Mouse (Mus musculus) activated CD4-positive, CD25-positive, alpha-beta regulatory T cell (primary cell): ENCODE measurements around the gene Hnrnpul1. TPM values are rescaled to one million over a fixed set of nuclear protein-coding genes. Genes with fewer than 3 reads are reported as not detected.

ENCODE experiments used
- polyA plus RNA-seq, 2 experiments: library from polyadenylated mRNA; unstranded; fragments of 100-300 nt; shearing (Covaris generic); gene quantifications; one replicate each; pipeline ENCODE4 v1.2.1; 2017

Hnrnpul1 gene
- 100 to 1,000 TPM in 1 of 2 experiments, 10 to 100 TPM in 1; 86.7 to 119 TPM for polyA plus RNA-seq

GRCm38 (mm10) chr7:25754738-25755467, at the start of gene Hnrnpul1:
TSS of gene Hnrnpul1 (minus strand) at chr7:25754757.

GRCm38 (mm10) chr7:25788220-25789128, 33.9 kb upstream of the Hnrnpul1 start, which contains the start of gene Axl:
TSS of gene Axl (minus strand) at chr7:25788705.

GRCm38 (mm10) chr7:25718788-25719417, 35.7 kb downstream of the Hnrnpul1 start, which contains the start of gene Ccdc97:
TSS of gene Ccdc97 (minus strand) at chr7:25719088.

GRCm38 (mm10) chr7:25686680-25687531, 67.7 kb downstream of the Hnrnpul1 start, which contains the start of gene Tgfb1:
TSS of gene Tgfb1 (plus strand) at chr7:25687002.

GRCm38 (mm10) chr7:25680514-25681258, 73.9 kb downstream of the Hnrnpul1 start, which contains the start of gene B9d2:
TSS of gene B9d2 (plus strand) at chr7:25680780.

GRCm38 (mm10) chr7:25674719-25675300, 79.7 kb downstream of the Hnrnpul1 start, which contains the start of gene Tmem91:
TSS of gene Tmem91 (minus strand) at chr7:25675166.

Other genes with a start within 250 kb of the Hnrnpul1 start
- not detected for gene Ceacam2, start 214.9 kb downstream of the Hnrnpul1 start, polyA plus RNA-seq
- gene Erich4, start 138.9 kb downstream of the Hnrnpul1 start, polyA plus RNA-seq, result not detected
- gene Dmac2, start 135.3 kb downstream of the Hnrnpul1 start, polyA plus RNA-seq, result 10 to 100 TPM; 53.6 to 55.0 TPM
- gene B3gnt8, start 128.1 kb downstream of the Hnrnpul1 start, polyA plus RNA-seq, result 1 to 10 TPM in 1 of 2 experiments, under 1 TPM in 1; 0.86 to 1.3 TPM
- gene Bckdha, start 95.8 kb downstream of the Hnrnpul1 start, polyA plus RNA-seq, result 10 to 100 TPM; 33.0 to 39.0 TPM
- 100 to 1,000 TPM; 102 to 119 TPM for gene Exosc5, start 95.6 kb downstream of the Hnrnpul1 start, polyA plus RNA-seq
- gene Tmem91, start 79.6 kb downstream of the Hnrnpul1 start, polyA plus RNA-seq, result 1 to 10 TPM; 2.4 to 3.8 TPM
- gene B9d2, start 74.0 kb downstream of the Hnrnpul1 start, polyA plus RNA-seq, result 10 to 100 TPM; 51.9 to 59.9 TPM
- 100 to 1,000 TPM; 131 to 156 TPM for gene Tgfb1, start 67.8 kb downstream of the Hnrnpul1 start, polyA plus RNA-seq
- 10 to 100 TPM; 49.9 to 54.7 TPM for gene Ccdc97, start 35.7 kb downstream of the Hnrnpul1 start, polyA plus RNA-seq
- gene Axl, start 33.9 kb upstream of the Hnrnpul1 start, polyA plus RNA-seq, result 10 to 100 TPM in 1 of 2 experiments, 1 to 10 TPM in 1; 8.6 to 28.2 TPM
- 10 to 100 TPM in 1 of 2 experiments, 1 to 10 TPM in 1; 4.8 to 22.1 TPM for gene Cyp2s1, start 62.2 kb upstream of the Hnrnpul1 start, polyA plus RNA-seq
- gene Cyp2b10, start 142.9 kb upstream of the Hnrnpul1 start, polyA plus RNA-seq, result not detected